Mouse (Mus musculus) mesoderm, embryonic 11.5 days (tissue): ENCODE measurements around the gene Klhl34.

Source experiments
- DNase-seq: peaks from one replicate; pipeline ENCODE4 v3.0.0-alpha.2; 2012; ENCODE audit warnings: low read depth, low spot score

Klhl34 gene

DNA sequence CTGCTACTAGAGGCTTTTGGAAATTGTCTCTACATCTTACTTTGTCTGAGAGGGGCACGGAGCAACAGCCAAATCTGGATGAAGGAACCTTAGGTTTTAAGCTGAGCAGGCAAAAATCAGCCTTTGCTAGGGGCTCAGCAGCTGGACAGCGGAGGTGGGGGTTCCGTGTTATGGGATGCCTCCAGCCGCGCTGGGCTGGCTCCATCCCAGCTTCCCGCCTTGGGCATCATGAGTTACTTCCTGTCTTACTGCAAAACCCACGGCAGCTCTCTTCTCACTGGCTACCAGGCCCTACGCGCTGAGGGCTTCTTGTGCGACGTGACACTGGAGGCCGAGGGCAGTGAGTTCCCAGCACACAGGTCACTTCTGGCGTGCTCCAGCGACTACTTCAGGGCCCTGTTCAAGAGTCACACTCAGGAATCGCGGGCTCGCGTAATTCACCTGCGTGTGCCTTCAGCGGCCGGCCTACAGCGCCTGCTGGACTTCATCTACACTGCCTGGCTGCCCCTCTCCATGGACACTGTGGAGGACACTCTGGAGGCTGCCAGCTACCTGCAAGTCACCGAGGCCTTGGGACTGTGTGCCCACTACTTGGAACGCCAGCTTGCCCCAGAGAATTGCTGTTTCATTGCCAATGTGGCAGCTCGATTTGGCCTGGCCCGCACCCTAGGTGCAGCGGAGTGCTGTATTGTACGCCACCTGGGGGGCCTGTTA is at the start of gene Klhl34:
TSS of gene Klhl34 (plus strand) at position 229 of the 714 bp plus-strand sequence.
- peak; percentile 35 for DNase-seq

DNA sequence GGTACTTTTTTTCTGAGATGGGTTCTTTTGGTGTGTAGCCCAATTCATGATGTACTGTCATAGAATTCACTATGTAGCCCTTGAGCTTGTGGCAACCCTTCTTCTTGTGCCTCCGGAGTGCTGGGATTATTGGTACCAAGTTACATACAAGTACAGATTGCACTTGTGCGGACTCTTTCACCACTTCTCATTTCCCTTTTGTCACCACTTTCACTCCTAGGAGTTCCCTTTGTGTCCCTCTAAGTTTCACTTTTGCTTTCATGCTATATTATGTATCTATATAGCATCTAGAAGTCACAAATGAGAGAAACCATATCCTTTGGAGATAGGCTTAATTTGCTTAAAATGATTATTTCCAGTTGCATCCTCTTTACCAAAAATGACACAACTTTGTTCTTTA is 16.6 kb upstream of the Klhl34 start:
- no peak for DNase-seq

GRCm38 (mm10) chrX:157809721-157810120 is 8.5 kb upstream of the Klhl34 start:
- no peak for DNase-seq

GRCm38 (mm10) chrX:157817571-157818206 is 546 bp upstream of the Klhl34 start:
- peak; percentile 52 for DNase-seq

GRCm38 (mm10) chrX:157818921-157819260 is 656 bp downstream of the Klhl34 start:
- DNase-seq: no peak

- no peak for DNase-seq
Observed at GRCm38 (mm10) chrX:157829983-157830382, 11.7 kb downstream of the Klhl34 start.
